Mouse (Mus musculus): ENCODE results near the gene Olfr1346.

Olfr1346 gene

DNA sequence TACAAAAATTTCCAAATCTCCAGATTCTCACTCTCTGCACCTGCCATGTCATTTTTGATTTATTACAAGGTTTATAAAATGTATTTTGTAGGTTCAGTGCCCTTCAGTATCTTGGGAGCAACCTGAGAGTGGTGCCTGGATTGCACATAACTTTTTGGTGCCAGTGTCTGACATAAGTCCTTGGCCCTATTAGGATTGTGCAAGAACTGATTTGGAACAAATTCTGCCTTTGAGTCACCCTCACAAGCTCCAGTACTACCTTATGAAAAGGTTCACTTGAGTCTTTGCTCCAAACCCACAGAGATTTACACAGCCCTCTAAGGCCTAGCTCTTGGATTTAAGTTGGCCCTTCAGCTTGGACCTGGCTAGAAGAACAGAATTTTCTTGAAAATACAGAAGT is at the start of gene Olfr1346:
TSS of gene Olfr1346 (plus strand) at position 151 of the 400 bp plus-strand sequence.
- no peak for DNase-seq (ENCODE audit: low spot score)

- DNase-seq (ENCODE audit: low spot score) = no peak
These were observed 47.0 kb upstream of the Olfr1346 start for GRCm38 (mm10) chr7:6419894-6420293.

GRCm38 (mm10) chr7:6429381-6429780 is 37.5 kb upstream of the Olfr1346 start:
- DNase-seq (ENCODE audit: low spot score) = no peak

- no peak for DNase-seq (ENCODE audit: low spot score)
These were observed 36.6 kb upstream of the Olfr1346 start for GRCm38 (mm10) chr7:6430342-6430741.

DNA sequence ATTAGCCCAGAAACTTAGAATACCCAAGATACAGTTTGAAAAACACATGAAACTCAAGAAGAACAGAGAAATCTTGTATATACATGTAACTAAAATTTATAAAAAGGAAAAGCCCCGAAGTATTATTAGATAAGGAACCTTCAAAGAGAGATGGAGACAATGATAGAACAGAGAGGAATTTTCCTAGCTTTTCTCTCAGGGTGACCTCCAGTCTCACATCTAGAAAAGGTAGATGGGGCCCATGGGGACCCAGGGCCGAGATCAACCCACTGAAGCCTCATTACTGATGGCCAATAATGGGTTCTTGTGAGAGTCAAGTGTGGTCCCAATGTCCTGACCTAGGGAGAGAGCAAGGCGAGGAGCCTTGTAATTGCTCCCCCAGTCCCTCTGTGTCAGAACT is 28.5 kb upstream of the Olfr1346 start, which contains the start of gene Olfr1344:
TSS of gene Olfr1344 (plus strand) at position 301 of the 400 bp plus-strand sequence.
- no peak for DNase-seq (ENCODE audit: low spot score)

DNA sequence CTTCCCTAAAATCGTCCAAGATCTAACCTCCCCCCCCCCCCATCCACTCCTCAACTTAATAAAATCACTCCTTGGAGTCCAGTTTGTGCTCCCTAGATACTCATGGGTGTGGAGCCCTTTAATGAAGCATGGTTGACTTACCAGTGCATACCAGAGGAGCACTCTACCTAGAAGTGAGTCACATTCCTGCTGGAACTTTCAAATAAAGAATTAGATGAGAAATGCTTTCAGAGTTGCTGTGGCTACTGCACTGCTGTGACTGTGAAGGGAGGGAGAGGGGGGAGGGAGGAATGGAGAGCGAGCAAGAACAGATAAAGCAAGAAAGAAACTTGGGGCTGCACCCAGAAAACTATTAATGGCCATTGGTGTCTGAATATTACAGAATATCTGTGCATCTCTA is 25.7 kb upstream of the Olfr1346 start:
- no peak for DNase-seq (ENCODE audit: low spot score)

DNA sequence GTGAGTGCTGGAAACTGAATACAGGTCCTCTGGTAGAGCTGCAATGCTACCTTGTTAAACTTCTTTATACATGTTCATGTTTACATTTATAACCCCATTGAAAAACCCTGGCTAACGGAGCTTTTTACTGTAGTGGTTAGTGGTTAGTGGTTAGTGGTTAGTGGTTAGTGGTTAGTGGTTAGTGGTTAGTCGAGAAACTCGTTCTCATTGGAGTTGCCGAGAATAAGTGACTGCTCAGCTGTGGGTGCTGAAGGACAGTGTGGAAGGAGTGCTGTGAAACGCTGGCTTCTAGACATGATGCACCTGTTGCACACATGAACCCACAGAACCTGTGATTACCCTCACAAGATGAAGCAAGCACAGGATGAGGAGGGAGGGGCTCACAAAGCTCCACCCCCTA is 19.1 kb upstream of the Olfr1346 start:
- DNase-seq (ENCODE audit: low spot score) = no peak

DNA sequence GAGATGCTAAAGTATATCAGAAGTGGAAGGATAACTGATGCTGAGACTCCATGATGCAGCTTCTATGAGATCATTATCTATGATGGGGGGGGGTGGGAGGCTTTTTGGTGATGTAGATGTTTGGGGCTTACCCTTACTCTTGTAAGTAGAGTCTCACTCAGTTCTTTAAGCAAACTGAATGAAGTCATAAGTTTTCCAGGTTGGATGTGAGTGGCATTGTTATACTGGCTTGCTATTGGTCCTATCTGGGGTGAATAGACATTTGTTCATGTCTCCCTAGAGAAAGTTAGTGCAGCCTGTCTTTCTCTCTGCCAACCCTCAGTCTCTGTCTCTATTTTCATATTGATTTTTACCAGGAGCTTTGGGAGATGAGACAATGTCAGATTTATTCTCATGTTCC is 11.0 kb upstream of the Olfr1346 start, which contains the start of gene Olfr1336:
TSS of gene Olfr1336 (plus strand) at position 301 of the 400 bp plus-strand sequence.
- DNase-seq (ENCODE audit: low spot score) = no peak

GRCm38 (mm10) chr7:6456399-6456798 is 10.5 kb upstream of the Olfr1346 start:
- DNase-seq (ENCODE audit: low spot score) = no peak

DNA sequence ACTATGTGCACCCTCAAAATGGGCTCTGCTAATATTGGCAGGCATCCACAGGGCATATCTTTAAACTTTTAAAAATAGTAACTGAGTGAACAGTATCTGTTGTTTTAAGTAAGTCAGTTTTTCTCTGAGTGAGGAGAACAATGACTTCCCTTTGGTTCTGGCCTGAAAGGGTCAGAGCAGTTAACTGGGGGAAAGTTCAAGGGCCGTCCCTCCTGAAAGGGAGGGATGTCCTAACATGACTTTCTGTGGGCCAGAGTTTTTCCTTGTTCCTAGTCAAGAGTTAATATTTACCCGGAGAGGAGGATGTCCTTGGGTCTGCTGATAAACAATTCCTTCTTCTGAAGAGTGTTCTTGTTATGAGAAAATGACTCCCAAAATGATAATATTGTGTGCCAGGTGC is 10.7 kb downstream of the Olfr1346 start:
- peak; percentile 64 for DNase-seq (ENCODE audit: low spot score)

DNA sequence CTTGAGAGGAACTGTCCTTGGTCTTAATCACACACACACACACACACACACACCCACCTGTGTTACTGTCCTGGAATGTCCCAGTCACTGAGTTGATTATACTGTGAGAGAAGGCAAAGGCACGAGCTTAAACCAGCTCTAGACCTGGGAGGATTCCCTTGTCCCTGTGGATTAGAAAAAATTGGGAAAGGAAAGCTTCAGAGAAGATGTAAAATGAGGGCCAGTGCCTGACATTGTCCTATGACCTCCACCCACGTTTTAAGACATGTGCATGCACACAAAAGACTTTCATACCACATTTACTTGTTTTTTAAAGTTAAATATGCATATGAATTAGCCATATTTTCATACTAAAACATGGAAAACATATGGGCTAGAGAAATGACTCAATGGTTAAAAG is 19.9 kb downstream of the Olfr1346 start, which contains the start of gene Olfr5:
TSS of gene Olfr5 (minus strand) at position 101 of the 400 bp plus-strand sequence.
- DNase-seq (ENCODE audit: low spot score) = no peak

DNA sequence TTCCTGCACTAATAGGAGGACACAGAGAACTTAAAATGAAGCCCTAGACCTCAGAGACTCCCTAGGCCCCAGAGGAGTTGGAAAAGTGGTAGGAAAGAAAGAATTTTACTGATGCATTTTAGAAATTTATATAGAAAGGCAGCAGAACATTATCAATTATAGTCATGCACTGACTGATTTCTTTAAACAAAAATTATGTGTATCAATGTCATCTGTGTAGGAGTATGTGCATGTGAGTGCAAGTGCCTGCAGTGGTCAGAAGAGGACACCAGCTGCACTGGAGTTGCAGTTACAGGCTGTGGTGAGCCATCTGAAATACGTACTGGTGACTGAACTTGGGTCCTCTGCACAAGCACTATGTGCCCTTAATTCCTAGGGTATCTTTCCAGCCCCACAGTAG is 32.8 kb downstream of the Olfr1346 start, which contains the start of gene Olfr1347:
TSS of gene Olfr1347 (minus strand) at position 101 of the 400 bp plus-strand sequence.
- no peak for DNase-seq (ENCODE audit: low spot score)

DNA sequence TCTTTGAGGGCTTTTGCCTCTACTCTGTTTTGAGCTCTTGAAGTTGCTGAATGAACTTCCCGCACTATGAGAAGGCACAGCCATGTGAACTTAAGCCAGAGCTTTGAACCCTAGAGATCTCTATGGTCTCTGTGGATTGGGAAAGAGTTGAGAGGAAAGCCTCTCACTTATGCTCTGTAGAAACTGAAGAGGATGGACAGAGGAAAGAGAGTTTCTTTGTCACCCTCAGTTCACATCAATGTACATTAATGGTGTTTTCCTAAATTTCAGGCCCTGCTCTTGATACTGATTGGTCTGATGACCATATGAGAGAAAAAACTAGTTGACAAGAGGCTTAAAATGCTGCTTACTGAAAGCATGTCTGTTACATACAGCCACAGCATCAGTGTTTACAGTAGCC is 41.7 kb downstream of the Olfr1346 start, which contains the start of gene Olfr1348:
TSS of gene Olfr1348 (minus strand) at position 101 of the 400 bp plus-strand sequence.
- no peak for DNase-seq (ENCODE audit: low spot score)

GRCm38 (mm10) chr7:6521666-6522065 is 54.8 kb downstream of the Olfr1346 start:
- DNase-seq (ENCODE audit: low spot score) = no peak

DNA sequence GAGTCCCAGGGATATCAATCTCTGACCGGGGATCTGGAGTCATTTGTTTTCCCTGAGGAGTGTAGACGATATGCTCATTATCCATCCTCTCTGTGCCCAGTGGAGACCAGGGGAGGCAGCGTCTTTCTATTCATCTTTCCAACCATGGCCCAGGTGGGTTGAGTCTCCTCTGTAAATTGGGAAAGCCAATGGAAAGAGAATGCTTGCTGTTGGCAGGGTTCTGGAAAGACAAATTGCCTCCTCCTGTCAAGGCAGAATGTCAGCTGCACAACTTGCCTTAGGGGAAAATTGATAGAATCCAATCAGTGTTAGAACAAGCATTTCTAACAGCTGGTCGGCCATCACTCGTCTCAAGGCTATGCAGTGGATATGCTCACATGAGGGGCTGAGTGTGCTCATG is 55.9 kb downstream of the Olfr1346 start, which contains the start of gene Olfr1349:
TSS of gene Olfr1349 (minus strand) at position 101 of the 400 bp plus-strand sequence.
- no peak for DNase-seq (ENCODE audit: low spot score)

- no peak for DNase-seq (ENCODE audit: low spot score)
These were observed 58.1 kb downstream of the Olfr1346 start for GRCm38 (mm10) chr7:6525001-6525400.

DNA sequence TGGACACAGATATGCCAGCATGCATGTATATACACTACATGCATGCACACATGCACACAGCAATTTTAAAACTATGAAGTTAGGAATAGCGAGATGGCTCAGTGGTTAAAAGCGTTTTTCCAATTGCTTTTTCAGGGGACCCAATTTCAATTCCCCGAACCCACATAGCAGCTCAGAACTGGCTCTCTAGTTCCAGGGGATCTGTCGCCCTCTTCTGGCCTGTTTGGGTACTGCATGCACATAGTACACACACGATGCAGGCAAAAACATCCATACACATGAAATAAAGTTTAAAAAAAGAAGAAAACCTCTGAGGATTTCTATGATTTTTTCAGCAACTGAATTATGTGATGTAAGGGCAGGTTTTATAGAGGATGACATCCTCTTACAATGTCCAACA is 59.2 kb downstream of the Olfr1346 start:
- DNase-seq (ENCODE audit: low spot score) = peak; percentile 32

Data from testis, postnatal 14 days (tissue).